Mouse (Mus musculus): ENCODE data around the gene Smug1.

DNA sequence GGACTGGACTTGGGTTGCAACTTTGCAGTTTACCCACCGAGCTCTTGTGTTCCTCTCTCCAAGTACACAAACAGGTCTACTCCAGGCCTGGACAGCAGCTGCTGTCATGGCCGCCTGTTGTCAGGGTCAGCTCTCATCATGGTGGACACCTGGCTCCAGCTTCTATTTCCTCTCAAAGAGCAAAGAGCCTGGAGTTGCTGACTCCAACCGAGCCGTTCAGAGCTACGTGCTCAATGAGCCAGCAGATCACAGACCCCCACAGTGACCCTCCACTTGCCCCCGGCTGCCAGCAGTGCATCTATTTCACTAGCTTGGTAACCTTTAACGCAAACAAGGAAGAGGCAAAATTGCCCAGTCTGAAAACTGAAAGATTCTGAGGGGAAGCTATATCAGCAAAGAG is 23.2 kb upstream of the Smug1 start:
- TF ChIP-seq CTCF (IDR thresholded peaks at IDR 0.05; ENCODE audit: control insufficient read depth, insufficient read depth, insufficient read length): no peak
- TF ChIP-seq MAX (IDR thresholded peaks at IDR 0.05): no peak
- no peak for TF ChIP-seq MYOG (IDR thresholded peaks at IDR 0.05; ENCODE audit: control insufficient read depth, extremely low read depth, insufficient read length)
- TF ChIP-seq USF1 (IDR thresholded peaks at IDR 0.05; ENCODE audit: low read depth): no peak
- TF ChIP-seq MYOD1 (IDR thresholded peaks at IDR 0.05; ENCODE audit: control insufficient read depth, insufficient read length, low read depth): no peak
- no peak for TF ChIP-seq FOSL1 (IDR thresholded peaks at IDR 0.05; ENCODE audit: insufficient read depth, low read length, poor library complexity, severe bottlenecking)

Measured in C2C12 (cell line).